Mouse (Mus musculus) brain, embryonic 14.5 days (tissue): Measurements from ENCODE around the gene Usp42. TPM values are rescaled to one million over a fixed set of nuclear protein-coding genes. Genes with fewer than 3 reads are reported as not detected.

ENCODE experiments used
- DNase-seq: peaks from one replicate; pipeline ENCODE4 v3.0.0-alpha.2; 2011; ENCODE audit warnings: low read depth
- CTCF ChIP-seq: fragments of 200-500 bp; IDR thresholded peaks from 2 replicates; pipeline ENCODE4 v1.5.1; 2012; ENCODE audit warnings: inconsistent platforms, mild to moderate bottlenecking, moderate library complexity, borderline replicate concordance; ENCODE audit not compliant: insufficient read depth, insufficient read length; ENCODE audit errors: extremely low read depth
- POLR2A ChIP-seq: fragments of 200-500 bp; IDR thresholded peaks from 2 replicates; pipeline ENCODE4 v1.6.1; 2012; ENCODE audit warnings: mild to moderate bottlenecking, inconsistent platforms, borderline replicate concordance; ENCODE audit not compliant: poor library complexity, insufficient read depth, insufficient read length, severe bottlenecking; ENCODE audit errors: extremely low read depth
- polyA plus RNA-seq: library from polyadenylated mRNA; depleted of rRNA; stranded (reverse); fragments of >200 nt; gene quantifications from 2 replicates; pipeline ENCODE4 v1.2.3, GENCODE M21; 2012; rRNA removed

Gene Usp42
- polyA plus RNA-seq, 1 experiment, result 28.2 TPM

DNA sequence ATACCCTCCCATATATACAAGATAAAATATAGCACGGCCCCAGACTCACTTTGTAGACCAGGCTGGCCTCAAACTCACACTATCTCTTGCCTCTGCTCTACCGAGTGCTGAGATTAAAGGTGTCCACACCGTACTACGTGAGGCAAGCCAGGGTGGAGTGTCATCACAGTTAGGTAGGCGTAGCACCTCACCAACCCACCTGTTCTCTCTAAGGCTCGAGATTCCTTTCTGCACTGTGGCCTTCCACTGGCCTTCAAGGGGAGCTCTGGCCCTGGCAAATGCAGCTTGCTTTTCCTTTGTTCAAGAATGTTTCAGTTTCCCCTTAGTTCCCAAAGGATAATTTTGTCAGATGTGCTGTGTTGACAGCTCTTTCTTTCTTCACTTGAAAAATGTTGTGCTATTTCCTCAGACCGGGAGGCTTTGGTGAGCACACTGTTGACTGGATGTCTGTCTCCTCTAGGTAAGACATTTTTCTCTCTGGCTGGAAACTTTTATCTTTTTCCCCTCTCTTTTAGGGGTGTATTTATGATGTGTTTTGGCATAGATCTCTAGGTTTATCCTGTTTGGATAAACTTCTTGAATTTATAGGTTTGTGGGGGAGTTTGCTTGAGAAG, 68.9 kb downstream of the Usp42 start:
- no peak for DNase-seq
- TF ChIP-seq POLR2A (no peak), CTCF (no peak)

Other genes starting within 250 kb of the Usp42 start
- 447 and 498 TPM in 2 replicates for gene Rac1, start 204.2 kb downstream of the Usp42 start, polyA plus RNA-seq
- 30.0 and 35.3 TPM in 2 replicates for gene Cyth3, start 109.8 kb downstream of the Usp42 start, polyA plus RNA-seq
- gene Eif2ak1, start 85.5 kb upstream of the Usp42 start, polyA plus RNA-seq, result 26.1 and 31.8 TPM in 2 replicates
- gene Ankrd61, start 165.4 kb upstream of the Usp42 start, polyA plus RNA-seq, result 0.48 and 0.53 TPM in 2 replicates
- 76.1 and 79.8 TPM in 2 replicates for gene Aimp2, start 177.6 kb upstream of the Usp42 start, polyA plus RNA-seq
- gene Pms2, start 177.7 kb upstream of the Usp42 start, polyA plus RNA-seq, result 15.8 and 18.6 TPM in 2 replicates
- gene Gm42421, start 195.9 kb upstream of the Usp42 start, polyA plus RNA-seq, result 2.1 and 2.7 TPM in 2 replicates
- 7.4 and 9.4 TPM in 2 replicates for gene Rsph10b, start 200.8 kb upstream of the Usp42 start, polyA plus RNA-seq